Mouse (Mus musculus) neural tube, embryonic 11.5 days (tissue): ENCODE measurements around the gene Arhgef12. TPM values are rescaled to one million over a fixed set of nuclear protein-coding genes. Genes with fewer than 3 reads are reported as not detected.

ENCODE experiments used
- ATAC-seq: fragments of 200-750 bp; cut with Nextera tagmentation; 2 replicates; pipeline ENCODE4 v1.8.0; 2017; ENCODE audit warnings: moderate number of reproducible peaks, mild to moderate bottlenecking, moderate TSS enrichment, moderate library complexity; ENCODE audit not compliant: insufficient read depth, low FRiP score, low TSS enrichment
- DNase-seq: peaks from one replicate; pipeline ENCODE4 v3.0.0-alpha.2; 2015; ENCODE audit warnings: low spot score
- H3K27ac ChIP-seq: fragments of 300-500 bp; sonication (generic); 2 replicates; pipeline ENCODE4 v1.5.1; 2014; ENCODE audit warnings: low read depth, mild to moderate bottlenecking, low read length
- H3K27me3 ChIP-seq: fragments of 300-500 bp; sonication (generic); 2 replicates; pipeline ENCODE4 v1.6.1; 2014; ENCODE audit warnings: mild to moderate bottlenecking, low read length, mixed read lengths; ENCODE audit not compliant: control insufficient read depth, insufficient read depth
- H3K36me3 ChIP-seq: fragments of 300-500 bp; sonication (generic); 2 replicates; pipeline ENCODE4 v1.6.1; 2014; ENCODE audit warnings: mild to moderate bottlenecking, low read length, moderate library complexity, mixed read lengths; ENCODE audit not compliant: control insufficient read depth, insufficient read depth
- H3K4me1 ChIP-seq: fragments of 300-500 bp; sonication (generic); 2 replicates; pipeline ENCODE4 v1.6.1; 2014; ENCODE audit warnings: low read length, mixed read lengths; ENCODE audit not compliant: control insufficient read depth, insufficient read depth
- H3K4me2 ChIP-seq: fragments of 300-500 bp; sonication (generic); 2 replicates; pipeline ENCODE4 v1.6.1; 2014; ENCODE audit warnings: low read depth, mild to moderate bottlenecking, moderate library complexity
- H3K4me3 ChIP-seq: fragments of 300-500 bp; sonication (generic); 2 replicates; pipeline ENCODE4 v1.5.1; 2014; ENCODE audit warnings: low read depth, low read length
- H3K9ac ChIP-seq: fragments of 300-500 bp; sonication (generic); 2 replicates; pipeline ENCODE4 v1.6.1; 2014; ENCODE audit warnings: mild to moderate bottlenecking, low read length
- H3K9me3 ChIP-seq: fragments of 300-500 bp; sonication (generic); 2 replicates; pipeline ENCODE4 v1.6.1; 2016; ENCODE audit warnings: low read length; ENCODE audit not compliant: control insufficient read depth
- WGBS: fragments of 180-500 bp; shearing (Covaris S2); extraction: QIAGEN DNeasy Blood & Tissue Kit; methylation state at CpG from one replicate; pipeline ENCODE4 v1.1.7; 2014; 5-methylcytosine and 5-hydroxymethylcytosine counted together
- polyA plus RNA-seq: library from polyadenylated mRNA; unstranded; fragments of >200 nt; fragmentation: Nextera tagmentation; extraction: Ambion mirVana; gene quantifications from 2 replicates; pipeline ENCODE4 v1.2.1, GENCODE M21; 2014

Arhgef12 gene
- polyA plus RNA-seq, 1 experiment from 2014 or later = 10.3 TPM

DNA sequence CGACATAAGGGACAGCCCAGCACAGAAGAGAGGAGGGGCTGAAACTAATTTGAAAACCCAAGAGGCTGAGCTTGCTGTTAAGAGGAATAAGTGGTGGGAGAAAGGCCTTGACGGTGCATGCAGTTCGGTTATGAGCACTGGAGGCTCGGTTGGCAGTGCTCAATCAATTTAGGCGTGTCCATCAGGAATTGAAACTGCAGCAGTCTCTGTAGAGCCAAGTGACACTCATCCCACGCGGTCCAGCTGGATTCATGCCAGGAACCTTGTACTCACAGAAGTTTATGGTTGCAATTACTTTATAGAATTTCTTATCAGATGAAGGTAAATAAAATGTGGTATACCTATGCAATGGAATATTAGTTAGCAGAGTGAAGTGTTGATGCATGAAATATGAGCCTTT is 148.6 kb downstream of the Arhgef12 start:
- ATAC-seq = no peak
- DNase-seq = no peak
- no peak overlapping the region for H3K4me2 ChIP-seq
- no peaks in the 10 kb centered on the region for H3K36me3 ChIP-seq
- H3K27me3 ChIP-seq = no peaks in the 10 kb centered on the region
- H3K4me1 ChIP-seq = peaks cover 9% of the 10 kb centered on the region
- no peak overlapping the region for H3K9ac ChIP-seq
- H3K27ac ChIP-seq = no peak overlapping the region
- no peaks in the 10 kb centered on the region for H3K9me3 ChIP-seq
- WGBS = 72% methylated on average over 7 of the region's 7 CpGs
- H3K4me3 ChIP-seq = no peak overlapping the region

DNA sequence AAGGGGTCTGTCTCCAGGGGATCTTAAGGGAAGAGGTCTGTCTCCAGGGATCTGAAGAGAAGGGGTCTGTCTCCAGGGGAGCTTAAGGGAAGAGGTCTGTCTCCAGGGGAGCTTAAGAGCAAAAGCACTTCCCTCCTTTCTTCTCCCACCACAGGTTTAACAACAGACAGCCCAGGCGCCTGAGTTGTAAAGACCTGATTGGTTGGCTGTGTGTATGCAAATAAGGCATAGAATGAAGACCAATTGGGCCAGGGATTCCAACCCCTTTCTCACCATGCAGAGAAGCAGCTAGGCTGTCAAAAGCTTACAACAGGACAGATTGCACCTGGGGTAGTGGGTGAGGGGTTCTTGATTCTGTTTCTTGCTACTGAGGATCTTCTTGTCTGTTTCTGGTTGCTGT is 158.7 kb downstream of the Arhgef12 start:
- ATAC-seq = no peak
- 70% methylated on average over 1 of the region's 1 CpGs for WGBS
- no peak for DNase-seq
- peaks cover under 1% of the 10 kb centered on the region; the same call in 1 of the 2 replicates for H3K27me3 ChIP-seq
- no peak overlapping the region for H3K4me3 ChIP-seq
- no peaks in the 10 kb centered on the region for H3K36me3 ChIP-seq
- H3K4me2 ChIP-seq = no peak overlapping the region
- H3K27ac ChIP-seq = no peak overlapping the region
- 0 out of 2 replicates have a peak, but pooled peaks cover under 1% of the 10 kb centered on the region for H3K4me1 ChIP-seq
- H3K9me3 ChIP-seq = no peaks in the 10 kb centered on the region
- H3K9ac ChIP-seq = no peak overlapping the region

DNA sequence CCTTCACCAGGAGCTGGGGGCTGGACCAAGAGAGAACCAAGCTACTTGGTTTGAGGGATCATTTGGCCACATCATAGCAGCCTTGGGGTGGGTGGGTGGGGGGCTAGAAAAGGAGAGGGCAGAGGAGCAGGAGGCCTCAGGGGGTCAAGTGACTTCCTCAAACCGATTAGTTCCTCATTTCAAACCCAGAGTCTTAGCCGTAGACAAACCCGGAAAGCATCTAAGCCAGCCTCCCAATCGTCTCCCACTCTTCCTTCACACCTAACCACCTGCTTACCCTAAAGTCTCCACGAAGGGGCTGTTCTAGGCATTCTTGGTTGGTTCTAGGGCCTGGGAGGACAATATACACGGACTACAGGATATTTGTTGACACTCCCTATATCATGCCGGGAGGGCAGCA is 161.9 kb downstream of the Arhgef12 start:
- 64% methylated on average over 7 of the region's 7 CpGs for WGBS
- H3K4me2 ChIP-seq = no peak overlapping the region
- no peak overlapping the region for H3K27ac ChIP-seq
- DNase-seq = no peak
- no peaks in the 10 kb centered on the region for H3K36me3 ChIP-seq
- peaks cover 6% of the 10 kb centered on the region; the same call in 1 of the 2 replicates for H3K27me3 ChIP-seq
- H3K9ac ChIP-seq = no peak overlapping the region
- 0 out of 2 replicates have a peak, but pooled peaks cover 4% of the 10 kb centered on the region for H3K4me1 ChIP-seq
- ATAC-seq = no peak
- no peak overlapping the region for H3K4me3 ChIP-seq
- no peaks in the 10 kb centered on the region for H3K9me3 ChIP-seq

GRCm38 (mm10) chr9:42944536-42945006 is 162.5 kb downstream of the Arhgef12 start:
- Histone ChIP-seq H3K4me3 (peak overlapping the region; percentile 69), H3K27me3 (peaks cover 6% of the 10 kb centered on the region; the same call in 1 of the 2 replicates), H3K4me1 (0 out of 2 replicates have a peak, but pooled peaks cover 4% of the 10 kb centered on the region), H3K36me3 (no peaks in the 10 kb centered on the region), H3K27ac (no peak overlapping the region), H3K9ac (peak overlapping the region; percentile 77), H3K9me3 (no peaks in the 10 kb centered on the region), H3K4me2 (peak overlapping the region; percentile 95)
- ATAC-seq (peak; percentile 94), DNase-seq (peak; percentile 94)
- under 1% methylated on average over 52 of the region's 52 CpGs for WGBS

DNA sequence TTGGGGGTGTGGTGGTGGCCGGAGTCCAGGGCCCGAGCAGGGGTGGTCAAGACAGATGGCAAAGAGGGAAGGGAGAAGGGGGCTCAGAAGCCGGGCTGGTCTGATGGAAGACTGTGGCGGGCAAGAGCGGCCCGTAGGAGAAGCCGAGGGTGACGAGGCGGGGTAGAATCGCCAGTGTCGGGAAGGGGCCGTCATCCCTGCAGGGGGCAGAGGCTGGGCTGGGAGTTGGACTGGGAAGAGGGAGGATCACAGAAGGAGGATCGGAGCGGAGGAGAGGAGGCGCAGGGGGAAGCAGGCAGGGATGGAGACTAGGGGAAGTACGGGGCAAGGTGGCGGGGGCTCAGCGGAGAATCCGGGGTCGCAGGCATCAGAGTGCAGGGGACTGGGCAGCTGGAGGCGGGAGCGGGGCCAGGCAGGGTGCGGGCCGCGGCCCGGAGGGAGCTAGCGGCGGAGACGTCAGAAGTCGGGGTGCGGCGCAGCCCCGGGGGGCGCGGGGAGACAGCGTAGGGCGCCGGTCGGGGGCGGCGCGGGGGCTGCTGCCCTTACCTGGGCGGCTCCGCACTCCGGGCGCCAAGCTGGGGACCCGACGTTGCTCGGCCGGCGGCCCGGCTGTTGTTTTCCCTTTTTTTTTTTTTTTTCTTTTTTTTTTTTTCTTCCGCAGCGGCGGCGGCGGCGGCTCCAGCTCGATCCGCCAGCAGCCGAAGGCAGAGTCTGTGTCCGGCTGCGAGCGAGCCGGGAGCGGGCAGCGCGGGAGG is 163.1 kb downstream of the Arhgef12 start, which contains the start of gene Grik4:
TSS of gene Grik4 (minus strand) at position 713 of the 755 bp plus-strand sequence.
- Histone ChIP-seq H3K27me3 (peaks cover 6% of the 10 kb centered on the region; the same call in 1 of the 2 replicates), H3K4me3 (peak within 1 kb of the TSS; percentile 69), H3K36me3 (no peaks in the 10 kb centered on the region), H3K4me2 (peak within 1 kb of the TSS; percentile 95), H3K9ac (peak within 1 kb of the TSS; percentile 77), H3K27ac (no peak within 1 kb of the TSS), H3K4me1 (0 out of 2 replicates have a peak, but pooled peaks cover 4% of the 10 kb centered on the region), H3K9me3 (no peaks in the 10 kb centered on the region)
- WGBS = under 1% methylated on average over 35 of the region's 68 CpGs
- DNase-seq = peak; percentile 54
- peak; percentile 82 for ATAC-seq

GRCm38 (mm10) chr9:42943057-42943529 is 163.9 kb downstream of the Arhgef12 start:
- Histone ChIP-seq H3K27ac (no peak overlapping the region), H3K4me3 (peak overlapping the region; percentile 69), H3K4me1 (0 out of 2 replicates have a peak, but pooled peaks cover 4% of the 10 kb centered on the region), H3K27me3 (peaks cover 6% of the 10 kb centered on the region; the same call in 1 of the 2 replicates), H3K4me2 (peak overlapping the region; percentile 95), H3K36me3 (no peaks in the 10 kb centered on the region), H3K9ac (peak overlapping the region; percentile 77), H3K9me3 (no peaks in the 10 kb centered on the region)
- peak; percentile 43 for DNase-seq
- ATAC-seq = 0 out of 2 replicates have a peak, but pooled peaks have one; percentile 13
- WGBS = 3% methylated on average over 9 of the region's 9 CpGs

DNA sequence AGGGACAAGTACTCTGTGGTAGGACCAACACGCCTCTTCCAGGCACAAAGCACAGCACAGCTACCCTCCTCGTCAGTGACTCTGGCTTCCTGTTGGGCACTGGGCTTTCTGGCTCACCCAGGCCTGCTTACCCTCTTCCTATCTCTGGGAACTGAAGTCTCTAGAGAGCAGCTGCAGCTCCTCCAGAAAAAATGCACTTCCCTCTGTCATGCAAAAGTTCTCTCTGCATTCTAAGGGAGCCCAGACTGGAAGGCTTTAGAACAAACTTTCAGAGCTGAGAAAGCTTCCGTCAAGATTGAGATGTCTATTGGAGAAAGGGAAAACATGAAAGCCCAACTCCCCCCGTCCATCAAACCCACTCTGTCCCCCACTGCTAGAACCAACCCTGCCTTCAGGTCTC is 164.9 kb downstream of the Arhgef12 start:
- H3K27ac ChIP-seq = no peak overlapping the region
- DNase-seq (no peak), ATAC-seq (no peak)
- no peak overlapping the region for H3K9ac ChIP-seq
- no peak overlapping the region for H3K4me3 ChIP-seq
- no peaks in the 10 kb centered on the region for H3K36me3 ChIP-seq
- H3K9me3 ChIP-seq = no peaks in the 10 kb centered on the region
- peaks cover 6% of the 10 kb centered on the region; the same call in 1 of the 2 replicates for H3K27me3 ChIP-seq
- H3K4me2 ChIP-seq = no peak overlapping the region
- H3K4me1 ChIP-seq = 0 out of 2 replicates have a peak, but pooled peaks cover 4% of the 10 kb centered on the region
- 57% methylated on average over 4 of the region's 4 CpGs for WGBS

DNA sequence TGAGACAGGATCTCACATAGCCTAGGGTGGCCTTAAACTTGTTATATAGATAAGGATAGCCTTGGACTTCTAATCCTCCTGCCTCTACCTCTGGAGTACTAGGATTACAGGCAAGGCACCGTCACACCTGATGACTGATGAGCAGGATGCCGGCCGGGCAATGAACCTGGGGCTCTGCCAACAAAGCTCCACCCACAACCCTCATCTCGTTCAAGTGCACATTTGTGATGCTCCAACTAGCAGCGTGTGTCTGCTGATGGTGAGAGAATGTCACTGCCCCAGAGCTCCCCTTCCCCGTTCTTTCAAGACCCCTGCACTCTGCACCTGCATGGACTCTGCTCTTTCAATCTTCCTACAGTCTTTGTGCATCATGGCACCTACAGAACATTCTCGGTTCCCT is 174.9 kb downstream of the Arhgef12 start:
- H3K4me3 ChIP-seq = no peak overlapping the region
- WGBS = 58% methylated on average over 7 of the region's 7 CpGs
- ATAC-seq (no peak), DNase-seq (no peak)
- no peaks in the 10 kb centered on the region for H3K27me3 ChIP-seq
- no peaks in the 10 kb centered on the region for H3K4me1 ChIP-seq
- no peak overlapping the region for H3K27ac ChIP-seq
- no peak overlapping the region for H3K4me2 ChIP-seq
- H3K9ac ChIP-seq = no peak overlapping the region
- no peaks in the 10 kb centered on the region for H3K36me3 ChIP-seq
- no peaks in the 10 kb centered on the region for H3K9me3 ChIP-seq
